Mouse (Mus musculus) c-Kit-positive CD71-positive TER-119-positive erythroid progenitor cells, embryonic 14.5 days (primary cell): Measurements from ENCODE around the gene Mcu.

Experiments used
- DNase-seq: peaks from one replicate; pipeline ENCODE4 v3.0.0-alpha.2; 2013; ENCODE audit warnings: low spot score

Mcu gene

DNA sequence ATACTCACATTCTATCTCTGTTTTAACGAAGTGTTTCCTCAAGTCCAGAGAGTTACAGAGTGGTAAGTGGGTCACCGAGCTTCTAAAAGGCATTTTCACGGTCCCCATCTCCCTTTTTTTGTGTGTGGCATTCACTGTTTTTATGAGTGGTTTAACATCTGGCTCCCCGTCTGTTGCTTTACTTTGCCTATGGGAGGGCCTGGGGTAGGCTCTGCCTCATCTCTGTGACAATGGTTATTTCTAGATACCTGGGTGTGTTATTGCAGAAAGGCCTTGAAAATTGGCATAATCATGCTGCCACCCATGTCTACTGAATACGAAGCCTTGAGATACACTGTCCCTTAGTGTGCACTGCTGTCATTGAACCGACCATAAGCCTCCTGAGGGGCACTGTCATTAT is 84.2 kb downstream of the Mcu start:
- no peak for DNase-seq

DNA sequence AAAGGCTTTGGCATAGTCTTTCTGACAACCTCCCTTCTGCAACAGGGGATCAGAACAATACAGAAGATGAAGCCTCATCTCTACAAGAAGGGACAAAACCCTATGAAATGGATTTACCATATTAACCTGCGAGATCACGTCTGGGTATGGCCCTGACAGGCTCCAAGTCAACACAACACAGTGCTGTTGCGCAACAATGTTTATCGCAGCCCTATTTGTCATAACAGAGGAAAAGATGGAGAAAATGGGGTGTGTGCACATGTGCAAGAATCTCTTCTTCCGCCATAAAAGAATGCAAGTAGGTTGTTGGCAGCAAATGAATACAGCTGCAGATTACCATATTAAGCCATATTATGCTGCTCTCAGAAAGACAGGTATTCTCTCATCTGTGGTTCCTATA is 88.7 kb downstream of the Mcu start:
- DNase-seq: no peak

DNA sequence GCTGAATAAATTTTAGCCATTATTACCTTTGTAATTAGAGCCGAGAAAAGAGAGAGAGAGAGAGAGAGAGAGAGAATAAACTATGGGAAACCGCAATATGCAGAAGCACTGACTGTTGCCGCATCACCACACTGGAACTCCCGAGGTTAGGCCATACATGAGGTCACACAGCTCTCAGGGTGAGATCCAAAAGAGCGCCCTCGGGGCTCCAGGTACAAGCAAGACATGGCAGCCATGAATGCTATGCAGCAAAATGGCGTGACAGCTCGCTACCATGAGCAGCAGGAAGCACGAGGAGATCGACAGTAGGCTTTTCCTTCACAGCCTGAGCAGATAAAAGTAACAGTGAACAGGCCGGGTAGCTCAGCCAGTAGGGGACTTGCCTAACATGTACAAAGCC is 89.2 kb downstream of the Mcu start:
- DNase-seq: no peak

- no peak for DNase-seq
These were observed 91.8 kb downstream of the Mcu start for GRCm38 (mm10) chr10:59524675-59525074.

DNA sequence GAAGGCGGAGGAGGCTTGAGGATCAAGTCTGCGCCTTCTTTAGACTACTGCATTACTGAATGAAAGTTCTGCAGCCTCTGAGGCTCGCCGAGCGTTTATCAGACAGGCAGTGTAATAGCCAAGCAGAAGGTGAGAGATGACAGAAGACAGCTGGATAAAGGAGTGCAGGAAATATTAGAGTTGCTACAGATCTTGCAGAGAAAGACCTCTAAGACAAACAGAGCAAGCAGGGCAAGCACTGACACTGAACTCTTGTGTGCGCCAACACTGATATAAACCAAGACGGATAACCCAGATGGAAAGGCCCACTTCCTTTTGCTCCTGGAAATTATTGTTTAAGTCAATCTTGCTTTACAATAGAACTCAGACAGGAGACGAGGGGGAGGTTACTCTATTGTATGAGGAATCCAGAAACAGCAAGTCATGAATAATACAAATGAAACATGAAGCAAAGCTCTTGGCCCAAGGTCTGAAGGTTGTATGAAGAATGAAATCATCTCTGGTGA is 92.6 kb downstream of the Mcu start:
- DNase-seq: no peak

DNA sequence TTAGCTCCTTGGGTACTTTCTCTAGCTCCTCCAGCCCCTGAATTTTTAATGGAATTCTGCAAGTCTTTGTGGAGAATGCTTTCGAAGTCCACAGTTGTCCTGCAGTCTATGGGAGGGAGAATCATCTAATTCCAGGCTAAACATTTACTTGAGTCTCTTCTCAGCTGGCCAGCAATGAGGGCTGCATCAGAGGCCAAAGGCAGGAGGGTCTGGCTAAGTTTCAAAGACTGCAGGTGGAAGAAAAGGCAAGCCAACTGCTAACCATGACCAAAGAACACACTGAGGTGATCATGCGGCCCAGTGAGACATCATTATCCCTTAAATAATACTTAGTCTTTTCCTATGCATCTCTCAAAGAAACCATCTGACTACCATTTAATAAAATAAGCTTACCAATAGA is 95.8 kb downstream of the Mcu start:
- no peak for DNase-seq

GRCm38 (mm10) chr10:59519411-59519810 is 97.1 kb downstream of the Mcu start:
- DNase-seq: no peak

GRCm38 (mm10) chr10:59517201-59517600 is 99.3 kb downstream of the Mcu start:
- no peak for DNase-seq

GRCm38 (mm10) chr10:59514739-59515464 is 101.6 kb downstream of the Mcu start:
- DNase-seq: no peak

DNA sequence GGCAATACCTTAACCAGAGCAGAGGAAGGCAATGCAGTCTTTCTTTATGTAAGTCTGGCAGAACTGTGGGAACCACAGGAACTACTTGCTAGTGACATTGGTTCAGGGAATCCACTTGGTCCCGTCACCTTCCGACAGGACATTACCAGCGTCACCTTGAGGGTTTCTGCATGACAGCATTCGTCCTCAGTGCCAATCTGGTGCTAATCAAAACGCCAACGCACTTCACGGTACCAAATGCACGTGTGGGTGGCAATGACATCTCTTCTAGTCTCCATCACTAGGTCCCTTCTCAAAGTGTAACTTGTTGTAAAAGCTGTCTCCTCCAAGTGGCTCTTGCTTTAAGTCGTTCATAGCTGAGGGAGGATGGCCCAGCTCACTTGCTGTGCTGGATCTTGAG is 104.3 kb downstream of the Mcu start:
- DNase-seq: no peak

- no peak for DNase-seq
These were observed 105.0 kb downstream of the Mcu start for GRCm38 (mm10) chr10:59511427-59511963.

DNA sequence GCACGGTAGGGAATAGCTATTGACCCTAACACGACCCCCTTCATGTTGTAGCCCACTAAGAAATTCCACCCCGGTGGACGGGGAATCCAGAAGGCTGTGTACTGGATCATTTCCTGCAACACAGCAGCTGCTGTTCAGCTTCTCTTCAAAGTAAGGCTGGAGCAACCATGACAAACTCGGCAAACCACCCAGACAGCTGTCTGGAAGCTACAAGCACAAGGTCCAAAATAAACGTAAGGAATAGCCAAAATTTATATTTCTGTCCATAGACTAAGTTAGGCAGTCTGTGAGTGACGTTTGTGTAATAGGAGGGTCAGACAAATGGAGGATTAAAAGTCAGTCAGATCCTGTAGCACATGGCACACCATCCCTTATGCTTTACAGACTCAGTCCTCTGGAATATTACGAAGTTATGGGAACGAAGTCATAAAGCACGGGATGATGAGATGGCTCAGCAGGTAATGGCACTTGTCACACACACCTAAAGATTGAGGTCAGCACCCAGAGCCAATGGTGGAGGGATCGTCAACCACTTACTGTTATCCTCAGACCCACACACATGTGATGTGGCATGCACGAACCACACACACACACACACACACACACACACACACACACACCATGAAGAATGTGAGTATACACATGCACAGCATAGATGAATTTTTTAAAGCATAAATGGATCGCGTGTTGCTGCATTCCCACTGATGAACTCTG is 105.6 kb downstream of the Mcu start:
- DNase-seq: no peak

DNA sequence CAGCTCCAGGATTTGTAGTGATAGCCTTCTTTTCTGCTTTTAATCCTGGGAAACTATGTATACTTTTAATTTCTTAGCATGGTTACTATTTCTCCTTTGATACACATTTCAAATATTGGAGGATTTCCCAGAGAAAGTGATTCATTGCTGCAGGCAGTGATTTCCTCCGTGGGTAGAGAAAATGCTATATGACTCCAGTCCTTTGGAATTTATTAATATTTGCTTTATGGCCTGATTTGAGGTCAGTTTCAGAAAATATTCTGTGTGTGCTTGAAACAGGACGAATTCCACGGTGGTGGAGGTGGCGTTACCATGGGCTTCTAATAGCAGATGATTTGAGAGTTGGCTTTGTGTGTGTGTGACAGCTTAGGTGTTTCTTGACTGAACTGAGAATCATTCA is 107.3 kb downstream of the Mcu start:
- no peak for DNase-seq

DNA sequence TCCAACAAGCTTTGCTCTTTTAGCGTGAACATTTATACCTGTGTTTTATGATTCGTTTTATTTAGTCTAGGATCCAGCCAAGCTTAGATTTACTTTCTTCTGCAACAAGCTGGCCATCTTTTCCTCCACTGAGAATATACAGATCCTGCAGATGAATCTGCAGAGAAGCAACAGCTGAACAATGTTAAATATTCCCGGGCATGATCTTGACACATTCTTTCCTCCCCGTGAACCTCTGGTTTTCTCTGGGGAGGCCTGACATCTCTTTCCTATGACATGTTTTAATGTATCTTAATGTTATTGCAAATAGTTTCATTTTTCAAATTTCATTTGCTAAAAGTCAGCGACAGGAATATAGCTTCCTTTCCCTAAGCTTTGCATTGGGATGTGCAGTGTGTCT is 109.8 kb downstream of the Mcu start:
- no peak for DNase-seq

DNA sequence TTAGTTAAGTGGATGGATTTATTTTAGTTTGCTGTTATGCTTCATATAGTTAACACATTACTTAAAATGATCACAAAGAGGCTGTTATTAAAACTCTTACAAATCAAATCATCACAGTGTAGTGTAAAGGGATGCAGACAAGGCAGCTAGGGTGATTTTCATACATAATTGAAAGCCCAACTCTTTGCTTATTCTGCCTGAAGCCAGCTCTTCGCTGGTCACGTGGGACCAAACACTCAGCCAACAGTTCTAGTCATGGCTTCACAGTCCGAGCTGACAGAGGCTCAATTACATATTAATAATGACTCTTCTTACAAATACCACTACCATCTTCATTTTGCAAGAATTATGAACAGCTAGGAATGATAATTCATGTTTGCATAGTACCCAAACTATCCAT is 112.2 kb downstream of the Mcu start:
- DNase-seq: no peak

DNA sequence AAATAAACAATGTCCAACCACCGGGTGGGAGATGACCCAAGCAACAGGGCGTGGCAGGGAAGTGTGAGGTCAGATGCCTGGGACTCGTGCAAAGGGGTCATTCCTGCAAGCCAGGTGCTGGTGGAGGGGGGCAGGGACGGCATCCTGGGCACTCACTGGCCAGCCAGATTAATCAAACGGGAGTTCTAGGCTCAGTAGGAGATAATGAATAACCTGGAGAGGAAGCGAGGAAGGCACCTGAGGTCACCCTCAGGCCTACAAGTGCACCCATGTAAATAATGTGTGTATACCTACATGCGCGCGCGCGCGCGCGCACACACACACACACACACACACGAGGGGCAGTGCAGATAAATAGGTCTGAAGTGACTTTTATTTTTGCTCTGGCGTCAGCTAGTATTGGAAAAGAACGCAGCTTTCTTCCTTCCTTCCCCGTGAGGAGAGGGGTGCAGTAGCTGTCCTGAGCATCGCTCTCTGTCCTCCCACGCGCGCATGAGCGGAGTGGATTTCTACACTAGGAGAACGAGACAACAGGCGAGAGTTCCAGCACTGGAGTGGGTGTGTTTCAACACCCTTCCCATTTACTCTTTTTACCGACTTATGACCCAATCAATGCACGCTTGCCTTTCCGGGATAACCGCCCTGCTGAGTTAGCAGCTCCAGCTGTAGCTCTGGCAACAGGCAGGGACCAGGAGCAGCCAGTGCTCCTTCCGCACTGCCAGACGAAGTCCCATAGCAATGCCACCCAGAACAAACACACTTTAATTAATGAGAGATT is 112.9 kb downstream of the Mcu start:
- no peak for DNase-seq

DNA sequence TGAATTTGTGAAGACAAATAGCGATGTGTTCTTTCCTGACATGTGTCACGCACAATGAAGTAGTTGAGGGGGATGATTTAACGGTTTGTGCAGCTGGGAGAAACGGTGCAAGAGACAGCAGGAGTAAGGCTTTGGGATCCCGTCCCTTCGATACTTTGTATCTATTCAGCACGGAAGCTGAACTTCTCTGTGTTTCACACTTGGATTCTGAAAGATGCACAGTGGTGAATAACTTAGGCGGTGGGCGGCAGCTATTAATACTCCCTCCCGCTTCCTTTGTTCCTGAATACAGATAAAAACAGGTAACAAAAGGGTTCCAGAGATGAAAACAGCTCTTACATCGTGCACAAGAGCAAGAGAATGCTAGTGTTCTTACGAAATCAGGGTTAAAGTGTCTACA is 114.1 kb downstream of the Mcu start:
- DNase-seq: no peak

GRCm38 (mm10) chr10:59501761-59502160 is 114.7 kb downstream of the Mcu start:
- DNase-seq: no peak

- no peak for DNase-seq
These were observed 116.3 kb downstream of the Mcu start for GRCm38 (mm10) chr10:59500225-59500624.

DNA sequence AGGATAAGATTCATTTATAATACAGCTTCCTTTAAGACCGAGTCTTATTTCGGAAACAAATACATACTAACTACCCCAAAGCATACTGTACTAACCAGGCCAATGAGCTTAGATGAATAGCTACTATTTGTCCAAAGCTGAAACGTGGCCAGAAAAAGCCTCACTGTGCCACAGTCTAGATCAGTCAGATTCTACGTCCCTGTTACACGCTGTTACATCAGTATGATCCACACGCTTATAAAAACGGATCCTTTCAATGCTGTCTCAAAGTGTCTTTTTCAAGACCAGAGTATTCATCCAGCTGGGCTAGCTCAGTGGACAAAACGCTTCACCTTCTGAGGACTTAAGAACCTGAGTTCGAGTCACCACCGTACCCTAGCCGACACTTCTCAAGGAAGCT is 119.5 kb downstream of the Mcu start:
- DNase-seq: no peak

DNA sequence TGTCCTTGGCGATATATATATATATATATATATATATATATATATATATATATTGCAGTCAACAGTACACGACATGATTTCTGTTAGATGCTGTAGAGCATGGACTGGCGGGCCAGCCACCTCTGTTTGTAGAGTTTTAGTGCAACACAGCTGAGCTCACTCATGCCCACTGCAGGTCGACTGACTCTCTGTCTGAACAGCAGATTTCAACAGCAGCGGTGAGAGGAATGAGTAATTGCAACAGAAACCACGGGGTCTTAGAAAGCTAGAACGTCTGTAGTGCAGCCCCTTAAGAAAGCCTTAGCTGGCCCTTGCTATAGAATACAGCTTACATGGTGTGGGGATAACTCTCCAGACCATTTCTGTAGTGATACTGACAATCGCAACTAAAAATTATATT is 121.6 kb downstream of the Mcu start:
- DNase-seq: no peak

DNA sequence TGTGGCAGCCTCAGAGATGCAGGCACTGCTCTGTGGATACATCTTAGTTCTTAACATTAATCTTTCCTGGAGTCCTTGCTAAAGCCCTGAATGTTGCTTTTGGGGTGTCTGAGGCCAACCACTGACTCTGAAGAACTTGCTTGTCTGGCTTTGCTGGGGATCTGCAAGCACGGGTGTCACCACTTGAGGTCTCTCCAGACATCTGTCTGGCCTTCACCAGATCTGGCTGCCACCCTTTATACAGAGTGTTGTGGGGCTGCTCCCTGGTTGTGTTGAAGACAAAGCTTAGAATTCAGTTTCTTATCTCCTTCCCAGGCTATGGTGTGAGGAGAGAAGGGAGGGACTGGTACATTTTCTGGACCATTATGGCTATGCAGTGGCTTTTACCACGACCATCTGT is 122.4 kb downstream of the Mcu start:
- DNase-seq: no peak

DNA sequence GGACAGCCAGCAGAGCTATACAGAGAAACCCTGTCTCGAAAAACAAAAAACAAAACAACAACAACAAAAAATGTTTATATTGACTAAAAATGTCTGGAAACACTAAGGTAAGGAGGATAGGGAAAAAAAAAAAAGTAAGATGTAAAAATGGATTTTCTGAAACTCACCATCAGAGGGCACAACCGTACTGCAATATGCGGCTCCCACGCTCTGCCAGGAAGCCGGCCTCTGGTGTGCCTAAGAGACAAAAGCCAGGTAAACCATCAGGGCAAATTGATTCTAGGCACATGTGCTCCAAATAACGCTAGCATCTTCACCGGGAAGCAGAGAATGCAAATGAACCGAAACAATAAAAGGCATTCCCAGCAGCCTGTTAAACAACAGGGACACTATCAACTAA is 125.6 kb downstream of the Mcu start:
- no peak for DNase-seq
